Mouse (Mus musculus) gastrocnemius, adult 18-20 months (tissue): Measurements from ENCODE around the gene Lmbrd1. TPM values are rescaled to one million over a fixed set of nuclear protein-coding genes. Genes with fewer than 3 reads are reported as not detected.
"Not testable (repeated sequence)": the region's sequence is repeated elsewhere in the genome, so short reads cannot be mapped to it uniquely, and the experiment has no call there.

Source experiments
- DNase-seq: peaks from one replicate; pipeline ENCODE4 v3.0.0; 2021; ENCODE audit warnings: low spot score
- total RNA-seq, 2 experiments: library from RNA; stranded (reverse); gene quantifications; 2 replicates each; pipeline ENCODE4 v1.2.3; 2021

The Lmbrd1 gene
- total RNA-seq, 2 experiments from 2014 or later = 30.3 to 32.1 TPM

GRCm38 (mm10) chr1:24720209-24720608, 41.8 kb downstream of the Lmbrd1 start:
- DNase-seq = no peak

DNA sequence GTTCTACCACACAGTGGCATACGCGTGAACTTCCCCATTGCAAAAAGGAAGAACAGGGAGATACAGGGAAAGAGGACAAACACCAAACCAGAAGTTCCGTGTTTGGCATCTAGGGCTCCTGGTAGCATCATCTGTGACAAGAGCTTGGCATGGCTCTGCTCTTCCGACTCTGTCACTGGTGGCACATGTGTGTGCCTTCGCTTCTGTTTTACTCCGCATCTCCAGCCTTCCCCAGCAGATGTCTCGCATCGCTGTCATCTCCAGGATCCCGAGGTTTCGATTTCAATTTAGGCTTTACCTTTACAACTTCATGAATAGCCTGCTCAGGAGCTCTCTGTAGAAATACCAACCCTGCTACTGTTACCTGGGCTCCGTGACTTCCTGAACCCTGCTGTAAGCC, 51.4 kb downstream of the Lmbrd1 start:
- no peak for DNase-seq

GRCm38 (mm10) chr1:24732286-24732685, 53.9 kb downstream of the Lmbrd1 start:
- DNase-seq = no peak

GRCm38 (mm10) chr1:24734866-24735265, 56.4 kb downstream of the Lmbrd1 start:
- DNase-seq = no peak

DNA sequence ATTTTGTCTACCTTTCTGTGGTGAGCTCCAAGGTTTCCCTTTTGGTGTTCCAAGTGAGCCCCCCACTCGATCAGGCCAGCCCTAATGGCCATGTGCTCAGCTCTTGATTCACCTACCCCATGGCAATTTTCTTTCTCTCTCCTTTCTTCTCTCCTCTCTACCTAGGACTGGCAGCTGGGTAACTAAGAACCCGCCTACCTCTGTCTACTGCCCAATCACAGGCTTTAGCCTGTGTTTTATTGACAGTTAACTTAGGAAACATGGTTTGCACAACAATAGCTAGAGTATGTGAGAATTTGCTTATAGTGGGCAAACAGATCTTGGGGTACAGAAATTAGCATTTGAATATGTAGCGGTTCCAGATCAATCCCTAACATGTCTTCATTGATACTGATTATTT, 62.5 kb downstream of the Lmbrd1 start:
- DNase-seq = no peak

DNA sequence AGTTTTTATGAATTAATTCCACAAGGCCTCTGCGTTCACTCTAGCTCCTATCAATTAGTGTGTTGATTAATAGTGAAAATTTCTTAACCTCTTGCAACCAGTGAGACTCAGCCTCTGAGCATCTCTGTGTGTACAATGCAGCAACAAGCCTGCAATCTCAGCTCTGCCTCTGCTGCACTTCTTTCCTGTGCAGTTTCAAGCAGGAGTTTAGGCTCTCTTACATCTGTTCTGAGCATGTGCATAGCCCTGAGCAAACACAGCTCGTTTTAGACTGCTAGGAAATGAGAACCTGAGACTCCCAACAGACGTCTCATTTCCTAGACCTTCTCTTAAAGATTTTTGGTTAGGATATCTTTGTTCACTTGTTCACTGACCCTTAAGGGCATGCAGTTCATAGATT, 63.1 kb downstream of the Lmbrd1 start:
- DNase-seq = no peak

GRCm38 (mm10) chr1:24743191-24743924, 64.9 kb downstream of the Lmbrd1 start:
- no peak for DNase-seq

GRCm38 (mm10) chr1:24752715-24753114, 74.3 kb downstream of the Lmbrd1 start:
- DNase-seq = no peak

GRCm38 (mm10) chr1:24758516-24758915, 80.1 kb downstream of the Lmbrd1 start:
- DNase-seq = no peak

GRCm38 (mm10) chr1:24766466-24766865, 88.0 kb downstream of the Lmbrd1 start:
- no peak for DNase-seq

DNA sequence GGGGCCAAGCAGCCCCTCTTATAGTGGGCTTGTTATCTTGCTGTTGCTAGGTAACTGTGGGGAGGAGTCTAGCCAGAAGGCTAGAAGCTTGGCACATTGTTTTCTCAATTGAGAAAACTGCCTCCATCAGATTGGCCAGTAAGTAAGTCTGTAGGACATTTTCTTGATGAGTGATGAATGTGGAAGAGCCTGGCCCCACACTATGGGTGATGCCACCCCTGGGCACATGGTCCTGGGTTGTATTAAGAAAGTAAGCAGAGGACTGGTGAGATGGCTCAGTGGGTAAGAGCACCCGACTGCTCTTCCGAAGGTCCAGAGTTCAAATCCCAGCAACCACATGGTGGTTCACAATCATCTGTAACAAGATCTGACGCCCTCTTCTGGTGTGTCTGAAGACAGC, 88.8 kb downstream of the Lmbrd1 start:
- not testable (repeated sequence) for DNase-seq

DNA sequence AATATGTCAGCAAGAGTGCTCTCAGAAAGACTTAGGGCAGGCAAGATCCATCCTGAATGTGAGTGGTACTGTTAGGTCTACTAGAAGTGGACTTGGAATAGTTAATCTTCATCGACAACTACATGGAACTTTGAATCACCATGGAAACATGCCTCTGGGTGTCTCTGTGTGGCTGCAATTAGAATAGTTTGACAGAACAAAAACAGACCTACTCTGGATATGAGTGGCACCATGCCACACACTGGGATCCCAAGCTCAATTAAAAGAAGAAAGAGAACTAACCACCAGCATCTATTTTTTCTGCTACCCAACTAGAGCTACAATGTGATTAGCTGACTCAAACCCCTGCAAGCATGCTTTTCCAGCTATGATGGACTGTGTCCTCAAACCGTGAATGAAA, 95.2 kb downstream of the Lmbrd1 start:
- DNase-seq = no peak

DNA sequence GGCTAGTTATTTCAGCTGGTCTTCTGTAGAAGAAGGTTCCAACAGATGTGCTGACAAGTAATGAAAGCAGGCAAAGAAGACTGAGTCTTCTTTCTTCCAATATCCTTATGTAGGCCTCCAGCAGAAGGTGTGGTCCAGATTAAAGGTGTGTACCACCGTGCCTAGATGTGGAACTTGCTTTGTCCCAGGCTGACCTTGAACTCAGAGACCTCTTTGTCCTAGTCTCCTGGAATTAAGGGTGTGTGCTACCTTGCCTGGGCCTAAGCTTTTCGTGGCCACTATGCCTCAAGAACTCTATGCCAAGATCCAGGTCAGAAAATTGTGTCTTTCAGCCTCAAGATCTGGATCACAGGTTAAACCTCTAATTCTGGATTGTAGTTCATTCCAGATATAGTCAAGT, 98.1 kb downstream of the Lmbrd1 start:
- no peak for DNase-seq

- no peak for DNase-seq
These were observed 114.7 kb downstream of the Lmbrd1 start for GRCm38 (mm10) chr1:24793168-24793567.

GRCm38 (mm10) chr1:24807971-24808370, 129.5 kb downstream of the Lmbrd1 start:
- not testable (repeated sequence) for DNase-seq

Other genes with a start within 250 kb of the Lmbrd1 start
- 1 to 10 TPM; 1.1 TPM for gene Col19a1, start 91.2 kb upstream of the Lmbrd1 start, total RNA-seq